Mouse (Mus musculus): ENCODE results near the gene Thrb.

The Thrb gene

GRCm38 (mm10) chr14:17875946-17876345 is 215.9 kb downstream of the Thrb start:
- in situ Hi-C loops (cut with MboI, MseI), result no loop called here

GRCm38 (mm10) chr14:17879446-17879845 is 219.4 kb downstream of the Thrb start:
- in situ Hi-C loops (cut with MboI, MseI), result no loop called here

GRCm38 (mm10) chr14:17884884-17885283 is 224.8 kb downstream of the Thrb start:
- in situ Hi-C loops (cut with MboI, MseI), result no loop called here

- in situ Hi-C loops (cut with MboI, MseI), result no loop called here
These were observed 225.3 kb downstream of the Thrb start for GRCm38 (mm10) chr14:17885320-17885719.

- in situ Hi-C loops (cut with MboI, MseI), result no loop called here
These were observed 234.7 kb downstream of the Thrb start for GRCm38 (mm10) chr14:17894791-17895190.

- in situ Hi-C loops (cut with MboI, MseI), result no loop called here
These were observed 239.8 kb downstream of the Thrb start for GRCm38 (mm10) chr14:17899733-17900413.

- in situ Hi-C loops (cut with MboI, MseI), result no loop called here
These were observed 240.3 kb downstream of the Thrb start for GRCm38 (mm10) chr14:17900414-17900795.

GRCm38 (mm10) chr14:17902426-17902825 is 242.4 kb downstream of the Thrb start:
- in situ Hi-C loops (cut with MboI, MseI), result no loop called here

- in situ Hi-C loops (cut with MboI, MseI), result no loop called here
These were observed 243.1 kb downstream of the Thrb start for GRCm38 (mm10) chr14:17903121-17903520.

GRCm38 (mm10) chr14:17904554-17904953 is 244.5 kb downstream of the Thrb start:
- in situ Hi-C loops (cut with MboI, MseI), result no loop called here

GRCm38 (mm10) chr14:17905627-17906026 is 245.6 kb downstream of the Thrb start:
- in situ Hi-C loops (cut with MboI, MseI), result no loop called here

- in situ Hi-C loops (cut with MboI, MseI), result no loop called here
These were observed 246.9 kb downstream of the Thrb start for GRCm38 (mm10) chr14:17906931-17907330.

GRCm38 (mm10) chr14:17911157-17911556 is 251.1 kb downstream of the Thrb start:
- in situ Hi-C loops (cut with MboI, MseI), result no loop called here

GRCm38 (mm10) chr14:17912573-17913207 is 252.6 kb downstream of the Thrb start:
- in situ Hi-C loops (cut with MboI, MseI), result no loop called here

- in situ Hi-C loops (cut with MboI, MseI), result no loop called here
These were observed 255.5 kb downstream of the Thrb start for GRCm38 (mm10) chr14:17915556-17915955.

- in situ Hi-C loops (cut with MboI, MseI), result no loop called here
These were observed 256.6 kb downstream of the Thrb start for GRCm38 (mm10) chr14:17916651-17917050.

GRCm38 (mm10) chr14:17917124-17917763 is 257.2 kb downstream of the Thrb start:
- in situ Hi-C loops (cut with MboI, MseI), result no loop called here

- in situ Hi-C loops (cut with MboI, MseI), result no loop called here
These were observed 257.8 kb downstream of the Thrb start for GRCm38 (mm10) chr14:17917899-17918298.

GRCm38 (mm10) chr14:17922807-17923704 is 263.0 kb downstream of the Thrb start:
- in situ Hi-C loops (cut with MboI, MseI), result no loop called here

- in situ Hi-C loops (cut with MboI, MseI), result no loop called here
These were observed 267.4 kb downstream of the Thrb start for GRCm38 (mm10) chr14:17927469-17927868.

GRCm38 (mm10) chr14:17929585-17929984 is 269.5 kb downstream of the Thrb start:
- in situ Hi-C loops (cut with MboI, MseI), result no loop called here

- in situ Hi-C loops (cut with MboI, MseI), result no loop called here
These were observed 273.4 kb downstream of the Thrb start for GRCm38 (mm10) chr14:17933475-17933874.

Data from T-helper 1 cell (primary cell).